Mouse (Mus musculus): ENCODE measurements around the gene Ebf1.

- TF ChIP-seq EP300 (IDR thresholded peaks at IDR 0.05; ENCODE audit: insufficient read depth, low read depth, low read length), result no peak
- TF ChIP-seq CTCF (IDR thresholded peaks at IDR 0.05; ENCODE audit: low read depth, low read length), result no peak
These were observed 39.8 kb downstream of the Ebf1 start for GRCm38 (mm10) chr11:44656916-44657315.
